Mouse (Mus musculus): ENCODE results near the gene Gm20767. TPM values are rescaled to one million over a fixed set of nuclear protein-coding genes. Genes with fewer than 3 reads are reported as not detected.
"Not testable (repeated sequence)": the region's sequence is repeated elsewhere in the genome, so short reads cannot be mapped to it uniquely, and the experiment has no call there.

Gene Gm20767
- not detected in 2 replicates for polyA plus RNA-seq (2015; fragmentation: Nextera tagmentation; extraction: Ambion mirVana)

DNA sequence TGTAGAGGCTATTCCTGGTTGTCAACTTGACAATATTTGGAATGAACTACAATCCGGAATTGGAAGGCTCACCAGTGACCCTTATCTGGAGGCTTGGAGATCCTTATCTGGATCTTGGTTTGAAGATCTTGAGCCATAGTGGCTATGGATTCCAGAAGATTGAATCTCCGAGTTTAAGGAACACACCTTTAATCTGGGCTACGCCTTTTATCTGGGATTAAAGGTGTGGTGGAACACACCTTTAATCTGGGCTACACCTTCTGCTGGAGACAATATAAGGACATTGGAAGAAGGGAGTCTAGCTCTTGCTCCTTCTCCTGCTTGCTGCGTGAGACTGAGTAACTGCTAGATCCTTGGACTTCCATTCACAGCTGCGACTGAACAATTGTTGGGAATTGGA is at the start of gene Gm20767:
Gm20767 (plus strand) TSS at position 301 of the 400 bp plus-strand sequence.
- 100% methylated on average over 1 of the region's 5 CpGs for WGBS
- not testable (repeated sequence) for H3K4me1 ChIP-seq (replicated peaks; ENCODE audit: control insufficient read depth, insufficient read depth); H3K9ac ChIP-seq (ENCODE audit: low read length); ATAC-seq (ENCODE audit: low FRiP score, low TSS enrichment); H3K4me2 ChIP-seq (replicated peaks; ENCODE audit: low read depth); DNase-seq (ENCODE audit: low spot score); H3K27ac ChIP-seq (replicated peaks); H3K4me3 ChIP-seq (ENCODE audit: low read depth, low read length); H3K36me3 ChIP-seq (ENCODE audit: control insufficient read depth, insufficient read depth, low read length); H3K27me3 ChIP-seq (ENCODE audit: control insufficient read depth, insufficient read depth, low read length); H3K9me3 ChIP-seq (ENCODE audit: control insufficient read depth, low read length)

DNA sequence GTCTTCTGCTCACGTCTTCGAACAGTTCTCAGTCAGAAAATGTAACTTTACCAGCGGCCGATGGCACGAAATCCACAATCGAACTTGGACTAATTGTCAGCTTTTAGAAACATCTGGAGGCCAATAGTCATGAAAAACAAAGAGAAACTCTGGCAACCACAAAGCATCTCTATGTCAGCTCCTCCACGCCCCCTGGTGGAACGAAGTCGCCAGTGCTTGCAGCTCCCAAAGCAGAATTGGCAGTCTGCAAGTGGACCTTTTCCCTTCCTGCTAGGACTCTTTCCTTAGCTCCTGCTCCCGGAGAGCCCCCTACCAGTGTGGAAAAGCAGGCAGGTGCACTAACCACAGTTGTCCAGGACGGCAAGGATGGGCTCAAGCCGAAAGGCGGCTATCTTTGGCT is 47.1 kb upstream of the Gm20767 start:
- not testable (repeated sequence) for H3K27me3 ChIP-seq (ENCODE audit: control insufficient read depth, insufficient read depth, low read length); H3K4me2 ChIP-seq (replicated peaks; ENCODE audit: low read depth); H3K4me3 ChIP-seq (ENCODE audit: low read depth, low read length); H3K27ac ChIP-seq (replicated peaks); H3K36me3 ChIP-seq (ENCODE audit: control insufficient read depth, insufficient read depth, low read length); H3K4me1 ChIP-seq (replicated peaks; ENCODE audit: control insufficient read depth, insufficient read depth); H3K9me3 ChIP-seq (ENCODE audit: control insufficient read depth, low read length); H3K9ac ChIP-seq (ENCODE audit: low read length); ATAC-seq (ENCODE audit: low FRiP score, low TSS enrichment); DNase-seq (ENCODE audit: low spot score)
- no CpG with 5 or more reads among the region's 13 CpGs for WGBS

DNA sequence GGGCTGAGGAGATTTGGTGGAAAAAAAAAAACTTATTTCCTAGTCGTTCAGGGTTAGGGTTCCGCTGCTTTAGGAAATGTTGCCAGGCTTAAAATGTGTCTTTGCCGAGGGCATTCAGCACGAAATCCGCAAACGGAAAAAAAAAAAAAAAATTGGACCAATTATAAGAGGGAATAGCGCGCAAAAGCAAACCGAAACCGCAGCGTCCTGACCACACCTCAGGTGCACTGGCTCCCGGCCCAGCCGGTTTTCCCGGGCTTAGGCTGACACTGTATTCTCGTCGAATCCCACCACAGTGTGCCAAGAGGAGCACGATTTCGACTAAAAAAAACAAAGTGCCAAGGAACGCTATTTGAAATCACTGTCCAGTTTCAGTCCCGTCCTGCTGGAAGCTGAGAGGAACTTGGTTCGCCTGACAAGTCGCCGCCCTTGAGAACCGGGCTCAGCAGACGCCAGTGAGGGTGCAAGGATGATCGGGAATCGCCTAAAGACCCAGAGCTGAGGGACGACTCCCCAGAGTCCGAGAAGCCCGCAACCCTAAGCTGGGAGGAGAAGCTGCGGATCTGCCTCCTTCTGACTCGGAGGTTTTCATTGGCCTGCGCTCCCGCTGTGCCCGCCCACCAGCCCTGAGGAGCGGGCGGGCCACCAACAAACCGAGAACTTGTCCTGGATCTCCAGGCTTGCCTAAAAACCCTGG is 43.7 kb upstream of the Gm20767 start:
- H3K27me3 ChIP-seq (ENCODE audit: control insufficient read depth, insufficient read depth, low read length); H3K4me2 ChIP-seq (replicated peaks; ENCODE audit: low read depth); H3K36me3 ChIP-seq (ENCODE audit: control insufficient read depth, insufficient read depth, low read length); H3K4me1 ChIP-seq (replicated peaks; ENCODE audit: control insufficient read depth, insufficient read depth); H3K9me3 ChIP-seq (ENCODE audit: control insufficient read depth, low read length); H3K27ac ChIP-seq (replicated peaks); H3K9ac ChIP-seq (ENCODE audit: low read length): not testable (repeated sequence)
- H3K4me3 ChIP-seq (ENCODE audit: low read depth, low read length) = peak overlapping the region; percentile 20; the same call in 1 of the 2 replicates
- WGBS = 0% methylated on average over 20 of the region's 38 CpGs
- ATAC-seq (ENCODE audit: low FRiP score, low TSS enrichment) (0 out of 2 replicates have a peak, but pooled peaks have one; percentile 59), DNase-seq (ENCODE audit: low spot score) (peak; percentile 29)

DNA sequence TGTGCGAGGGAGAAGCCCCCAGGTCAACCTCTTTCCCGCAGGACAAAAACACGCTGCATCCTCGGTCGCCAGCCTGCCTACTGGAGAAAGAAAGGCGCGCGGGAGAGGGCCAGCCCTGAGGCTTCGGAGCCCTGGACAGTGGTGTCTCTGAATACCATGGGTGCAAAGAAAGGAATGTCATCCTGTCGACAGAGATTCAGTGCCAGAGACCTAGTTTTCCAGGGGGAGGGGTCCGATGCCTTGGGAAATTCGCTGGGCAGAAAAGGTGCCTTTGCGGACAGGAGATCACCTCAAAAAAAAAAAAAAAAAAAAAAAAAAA is 43.1 kb upstream of the Gm20767 start:
- H3K9me3 ChIP-seq (ENCODE audit: control insufficient read depth, low read length); H3K4me2 ChIP-seq (replicated peaks; ENCODE audit: low read depth); H3K36me3 ChIP-seq (ENCODE audit: control insufficient read depth, insufficient read depth, low read length); H3K4me1 ChIP-seq (replicated peaks; ENCODE audit: control insufficient read depth, insufficient read depth); H3K27ac ChIP-seq (replicated peaks); H3K9ac ChIP-seq (ENCODE audit: low read length); DNase-seq (ENCODE audit: low spot score); H3K27me3 ChIP-seq (ENCODE audit: control insufficient read depth, insufficient read depth, low read length); H3K4me3 ChIP-seq (ENCODE audit: low read depth, low read length): not testable (repeated sequence)
- 3% methylated on average over 4 of the region's 13 CpGs for WGBS
- 0 out of 2 replicates have a peak, but pooled peaks have one; percentile 35 for ATAC-seq (ENCODE audit: low FRiP score, low TSS enrichment)

DNA sequence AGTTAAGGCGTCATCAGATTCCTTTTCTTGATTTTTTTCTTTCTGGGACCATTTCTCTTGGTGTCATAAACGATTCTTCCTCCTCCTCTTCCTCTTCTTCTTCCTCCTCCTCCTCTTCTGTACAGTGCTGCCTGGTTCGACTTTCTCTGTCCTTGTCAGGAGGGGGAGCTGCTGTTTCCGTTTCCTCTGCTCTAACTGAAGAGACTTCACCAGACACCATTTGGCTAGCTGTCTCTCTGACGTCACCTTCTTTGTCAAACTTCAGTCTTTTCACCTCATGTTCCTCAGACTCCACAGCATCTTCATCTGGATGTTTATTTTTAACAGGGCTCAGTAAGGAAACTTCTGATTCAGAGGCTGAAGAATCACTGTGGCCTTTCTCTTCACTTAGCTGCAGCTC is 40.7 kb upstream of the Gm20767 start:
- not testable (repeated sequence) for H3K9ac ChIP-seq (ENCODE audit: low read length); H3K27ac ChIP-seq (replicated peaks); H3K36me3 ChIP-seq (ENCODE audit: control insufficient read depth, insufficient read depth, low read length); H3K4me3 ChIP-seq (ENCODE audit: low read depth, low read length); DNase-seq (ENCODE audit: low spot score); H3K4me2 ChIP-seq (replicated peaks; ENCODE audit: low read depth); ATAC-seq (ENCODE audit: low FRiP score, low TSS enrichment); H3K9me3 ChIP-seq (ENCODE audit: control insufficient read depth, low read length); H3K27me3 ChIP-seq (ENCODE audit: control insufficient read depth, insufficient read depth, low read length); H3K4me1 ChIP-seq (replicated peaks; ENCODE audit: control insufficient read depth, insufficient read depth)
- WGBS = no CpG with 5 or more reads among the region's 5 CpGs

DNA sequence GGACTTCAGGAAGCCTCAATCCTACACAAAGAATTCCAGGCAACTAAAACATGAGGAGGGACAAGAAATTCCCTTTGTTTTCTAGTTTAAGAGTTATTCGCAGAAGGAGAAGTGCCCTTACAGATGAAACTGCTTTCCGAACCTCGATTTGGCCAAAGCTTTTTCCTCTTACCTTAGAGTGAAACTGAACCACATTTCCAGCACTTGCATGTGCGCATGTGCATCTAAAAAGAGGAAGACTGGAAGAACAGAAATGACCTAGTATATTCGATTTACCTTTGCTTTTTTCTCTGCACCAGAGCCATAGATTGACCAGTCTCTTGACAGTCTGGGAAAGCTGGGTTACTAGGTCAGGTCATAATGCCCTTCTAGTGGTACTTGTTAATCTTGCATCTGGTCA is 33.5 kb upstream of the Gm20767 start:
- DNase-seq (ENCODE audit: low spot score); H3K4me2 ChIP-seq (replicated peaks; ENCODE audit: low read depth); H3K27me3 ChIP-seq (ENCODE audit: control insufficient read depth, insufficient read depth, low read length); H3K36me3 ChIP-seq (ENCODE audit: control insufficient read depth, insufficient read depth, low read length); H3K9me3 ChIP-seq (ENCODE audit: control insufficient read depth, low read length); ATAC-seq (ENCODE audit: low FRiP score, low TSS enrichment); H3K9ac ChIP-seq (ENCODE audit: low read length); H3K4me3 ChIP-seq (ENCODE audit: low read depth, low read length); H3K27ac ChIP-seq (replicated peaks); H3K4me1 ChIP-seq (replicated peaks; ENCODE audit: control insufficient read depth, insufficient read depth): not testable (repeated sequence)
- WGBS = no CpG with 5 or more reads among the region's 5 CpGs

DNA sequence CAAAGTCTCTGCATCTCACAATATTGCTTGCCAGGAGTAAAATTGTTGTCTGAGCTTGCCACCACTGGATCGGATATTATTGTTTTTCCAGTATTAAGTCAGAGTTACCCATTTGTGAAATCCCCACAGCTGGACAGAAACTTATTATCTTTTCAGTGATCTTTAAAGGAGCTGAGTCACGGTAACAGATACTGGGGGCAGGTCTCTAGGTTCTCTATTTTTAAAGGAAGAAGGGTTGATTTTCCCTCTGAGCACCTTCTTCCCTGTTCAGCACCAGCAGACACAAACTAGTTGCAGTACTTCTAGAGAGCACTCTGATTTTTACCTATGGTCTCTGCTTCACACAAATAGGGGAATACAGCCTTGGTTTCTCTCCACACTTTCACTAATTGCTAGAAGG is 33.0 kb upstream of the Gm20767 start:
- WGBS = 64% methylated on average over 1 of the region's 2 CpGs
- not testable (repeated sequence) for H3K4me3 ChIP-seq (ENCODE audit: low read depth, low read length); DNase-seq (ENCODE audit: low spot score); ATAC-seq (ENCODE audit: low FRiP score, low TSS enrichment); H3K4me2 ChIP-seq (replicated peaks; ENCODE audit: low read depth); H3K9ac ChIP-seq (ENCODE audit: low read length); H3K9me3 ChIP-seq (ENCODE audit: control insufficient read depth, low read length); H3K27ac ChIP-seq (replicated peaks); H3K36me3 ChIP-seq (ENCODE audit: control insufficient read depth, insufficient read depth, low read length); H3K4me1 ChIP-seq (replicated peaks; ENCODE audit: control insufficient read depth, insufficient read depth); H3K27me3 ChIP-seq (ENCODE audit: control insufficient read depth, insufficient read depth, low read length)

DNA sequence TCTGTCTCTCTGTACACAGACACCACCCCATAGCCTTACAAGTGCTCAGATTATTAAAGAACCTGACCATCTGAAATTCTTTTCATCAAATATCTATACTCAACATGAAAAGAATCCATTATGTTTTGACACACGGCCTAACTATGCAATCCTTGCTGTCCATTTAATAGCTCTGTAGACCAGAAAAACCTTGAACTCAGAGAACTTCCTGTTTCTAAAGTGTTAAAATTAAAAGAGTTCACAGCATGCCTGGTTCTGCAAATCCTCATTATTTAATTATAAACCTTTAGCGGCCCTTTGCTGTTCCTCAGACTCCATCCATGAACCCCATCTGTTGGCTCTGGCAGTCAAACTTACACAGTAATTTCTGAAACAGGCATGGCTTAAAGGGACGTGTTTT is 2.3 kb downstream of the Gm20767 start:
- not testable (repeated sequence) for H3K27ac ChIP-seq (replicated peaks); H3K9ac ChIP-seq (ENCODE audit: low read length); H3K27me3 ChIP-seq (ENCODE audit: control insufficient read depth, insufficient read depth, low read length); ATAC-seq (ENCODE audit: low FRiP score, low TSS enrichment); DNase-seq (ENCODE audit: low spot score); H3K4me1 ChIP-seq (replicated peaks; ENCODE audit: control insufficient read depth, insufficient read depth); H3K36me3 ChIP-seq (ENCODE audit: control insufficient read depth, insufficient read depth, low read length); H3K9me3 ChIP-seq (ENCODE audit: control insufficient read depth, low read length); H3K4me3 ChIP-seq (ENCODE audit: low read depth, low read length); H3K4me2 ChIP-seq (replicated peaks; ENCODE audit: low read depth)
- 83% methylated on average over 2 of the region's 3 CpGs for WGBS

DNA sequence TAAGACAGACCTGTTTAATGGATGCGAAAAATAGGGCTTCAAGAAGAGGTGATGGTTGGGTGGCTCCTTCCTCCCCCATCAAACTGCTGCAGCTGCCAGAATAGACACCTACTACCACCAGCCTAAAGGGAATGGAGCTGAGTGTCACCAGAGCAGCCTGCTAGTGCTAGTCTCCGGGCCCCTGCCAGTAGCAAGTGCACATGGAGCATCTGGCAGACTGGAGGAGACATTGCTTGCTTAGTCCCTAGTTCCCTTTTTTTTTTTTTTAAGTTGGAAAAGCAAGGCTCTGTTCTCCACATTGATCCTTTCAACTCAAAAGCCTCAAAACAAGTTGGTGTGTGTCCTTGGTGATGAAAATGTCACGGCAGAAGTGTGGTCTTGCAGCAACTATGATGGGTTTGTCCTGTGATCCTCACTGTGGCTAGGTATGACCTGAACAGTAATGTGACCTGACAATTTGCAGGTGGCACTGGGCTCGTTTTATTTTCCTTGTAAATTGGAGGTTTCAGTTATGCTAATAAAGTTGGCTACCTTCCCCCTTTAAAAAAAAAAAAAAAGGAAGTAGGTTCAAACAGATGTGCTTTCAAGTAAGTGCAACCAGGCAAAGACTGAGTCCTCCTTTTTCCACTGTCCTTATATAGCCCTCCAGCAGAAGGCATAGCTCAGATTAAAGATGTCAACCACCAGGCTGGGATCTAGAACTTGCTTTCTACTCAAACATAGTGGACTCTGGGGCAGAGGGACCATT is 9.8 kb downstream of the Gm20767 start:
- not testable (repeated sequence) for H3K27me3 ChIP-seq (ENCODE audit: control insufficient read depth, insufficient read depth, low read length); H3K4me1 ChIP-seq (replicated peaks; ENCODE audit: control insufficient read depth, insufficient read depth); H3K4me3 ChIP-seq (ENCODE audit: low read depth, low read length); DNase-seq (ENCODE audit: low spot score); H3K9ac ChIP-seq (ENCODE audit: low read length); H3K4me2 ChIP-seq (replicated peaks; ENCODE audit: low read depth); H3K36me3 ChIP-seq (ENCODE audit: control insufficient read depth, insufficient read depth, low read length); H3K27ac ChIP-seq (replicated peaks); ATAC-seq (ENCODE audit: low FRiP score, low TSS enrichment); H3K9me3 ChIP-seq (ENCODE audit: control insufficient read depth, low read length)
- WGBS = 51% methylated on average over 3 of the region's 4 CpGs
